Mouse (Mus musculus): ENCODE data around the gene Aip. TPM values are rescaled to one million over a fixed set of nuclear protein-coding genes. Genes with fewer than 3 reads are reported as not detected.
"Not testable (repeated sequence)": the region's sequence is repeated elsewhere in the genome, so short reads cannot be mapped to it uniquely, and the experiment has no call there.

Aip gene
- total and polyA plus RNA-seq, 3 experiments: 22.3 to 86.6 (median 39.9) TPM

GRCm38 (mm10) chr19:4137913-4138312, 12.3 kb upstream of the Aip start:
- ATAC-seq (ENCODE audit: extremely low read depth, insufficient number of reproducible peaks, low FRiP score, poor library complexity, severe bottlenecking) (no peak), DNase-seq (ENCODE audit: low spot score) (no peak)
- no peak overlapping the region for H3K4me3 ChIP-seq (ENCODE audit: low read depth, low read length)
- H3K4me1 ChIP-seq (ENCODE audit: insufficient read depth, low read depth, low read length): peaks cover 16% of the 10 kb centered on the region
- H3K9me3 ChIP-seq (replicated peaks): no peaks in the 10 kb centered on the region
- H3K27me3 ChIP-seq (ENCODE audit: insufficient read depth, low read length): peaks cover 45% of the 10 kb centered on the region
- TF ChIP-seq GATA2 (IDR thresholded peaks at IDR 0.05; ENCODE audit: borderline replicate concordance, low read depth, low read length): no peak
- TF ChIP-seq CTCF (IDR thresholded peaks at IDR 0.05; ENCODE audit: low read depth, low read length): no peak
- no peak for TF ChIP-seq GATA1 (IDR thresholded peaks at IDR 0.05; ENCODE audit: borderline replicate concordance, low read length)
- TF ChIP-seq TAL1 (conservative IDR thresholded peaks at IDR 0.05; ENCODE audit: low read depth, low read length): no peak
- no peak for TF ChIP-seq POLR2AphosphoS5 (IDR thresholded peaks at IDR 0.05; ENCODE audit: insufficient replicate concordance, low read depth, low read length)
- H3K36me3 ChIP-seq (replicated peaks): peaks cover 4% of the 10 kb centered on the region

DNA sequence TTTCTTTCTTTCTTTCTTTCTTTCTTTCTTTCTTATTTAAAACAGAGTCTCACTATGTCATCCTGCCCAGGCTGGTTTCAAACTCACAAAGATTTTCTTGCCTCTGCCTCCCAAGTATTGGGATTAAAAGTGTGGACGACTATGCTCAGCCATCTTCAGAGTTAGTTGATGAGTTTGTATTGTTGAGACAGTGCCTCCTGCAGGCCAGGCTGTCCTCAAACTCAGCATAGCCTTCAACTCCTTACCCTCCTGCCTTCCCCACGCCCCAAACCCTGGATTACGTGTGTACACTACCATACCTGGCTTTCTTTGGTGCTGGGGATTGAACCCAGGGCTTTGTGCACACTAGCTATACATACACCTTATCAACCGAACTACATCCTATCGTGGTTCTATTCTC, 10.8 kb upstream of the Aip start:
- H3K36me3 ChIP-seq (replicated peaks): peaks cover 19% of the 10 kb centered on the region
- TF ChIP-seq TAL1 (conservative IDR thresholded peaks at IDR 0.05; ENCODE audit: low read depth, low read length) (no peak), POLR2AphosphoS5 (IDR thresholded peaks at IDR 0.05; ENCODE audit: insufficient replicate concordance, low read depth, low read length) (no peak), GATA2 (IDR thresholded peaks at IDR 0.05; ENCODE audit: borderline replicate concordance, low read depth, low read length) (no peak), GATA1 (IDR thresholded peaks at IDR 0.05; ENCODE audit: borderline replicate concordance, low read length) (no peak), CTCF (IDR thresholded peaks at IDR 0.05; ENCODE audit: low read depth, low read length) (no peak)
- peaks cover 36% of the 10 kb centered on the region for H3K27me3 ChIP-seq (ENCODE audit: insufficient read depth, low read length)
- H3K9me3 ChIP-seq (replicated peaks): no peaks in the 10 kb centered on the region
- ATAC-seq (ENCODE audit: extremely low read depth, insufficient number of reproducible peaks, low FRiP score, poor library complexity, severe bottlenecking) (no peak), DNase-seq (ENCODE audit: low spot score) (no peak)
- H3K4me3 ChIP-seq (ENCODE audit: low read depth, low read length): no peak overlapping the region
- peaks cover 11% of the 10 kb centered on the region for H3K4me1 ChIP-seq (ENCODE audit: insufficient read depth, low read depth, low read length)

DNA sequence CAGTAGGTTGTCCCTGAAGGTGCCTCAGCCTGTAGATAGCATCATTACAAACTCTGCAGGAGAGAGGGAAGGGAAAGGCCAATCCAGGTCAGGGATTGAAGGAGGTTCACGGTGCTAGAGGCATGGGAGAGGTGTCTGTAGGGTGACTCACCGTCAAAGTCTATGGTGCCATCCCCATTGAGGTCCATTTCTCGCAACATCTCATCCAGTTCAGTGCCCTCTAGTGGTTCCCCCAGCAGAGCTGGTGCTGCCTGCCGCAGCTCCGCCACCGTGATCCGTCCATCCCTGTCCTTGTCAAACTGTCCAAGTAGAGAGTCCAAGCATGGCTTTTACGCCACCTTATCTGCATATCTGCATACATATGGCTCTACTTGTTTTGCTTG, 10.3 kb upstream of the Aip start:
- peaks cover 16% of the 10 kb centered on the region for H3K4me1 ChIP-seq (ENCODE audit: insufficient read depth, low read depth, low read length)
- not testable (repeated sequence) for ATAC-seq (ENCODE audit: extremely low read depth, insufficient number of reproducible peaks, low FRiP score, poor library complexity, severe bottlenecking); H3K4me3 ChIP-seq (ENCODE audit: low read depth, low read length); DNase-seq (ENCODE audit: low spot score); H3K9me3 ChIP-seq (replicated peaks)
- peaks cover 24% of the 10 kb centered on the region for H3K36me3 ChIP-seq (replicated peaks)
- peaks cover 32% of the 10 kb centered on the region for H3K27me3 ChIP-seq (ENCODE audit: insufficient read depth, low read length)

DNA sequence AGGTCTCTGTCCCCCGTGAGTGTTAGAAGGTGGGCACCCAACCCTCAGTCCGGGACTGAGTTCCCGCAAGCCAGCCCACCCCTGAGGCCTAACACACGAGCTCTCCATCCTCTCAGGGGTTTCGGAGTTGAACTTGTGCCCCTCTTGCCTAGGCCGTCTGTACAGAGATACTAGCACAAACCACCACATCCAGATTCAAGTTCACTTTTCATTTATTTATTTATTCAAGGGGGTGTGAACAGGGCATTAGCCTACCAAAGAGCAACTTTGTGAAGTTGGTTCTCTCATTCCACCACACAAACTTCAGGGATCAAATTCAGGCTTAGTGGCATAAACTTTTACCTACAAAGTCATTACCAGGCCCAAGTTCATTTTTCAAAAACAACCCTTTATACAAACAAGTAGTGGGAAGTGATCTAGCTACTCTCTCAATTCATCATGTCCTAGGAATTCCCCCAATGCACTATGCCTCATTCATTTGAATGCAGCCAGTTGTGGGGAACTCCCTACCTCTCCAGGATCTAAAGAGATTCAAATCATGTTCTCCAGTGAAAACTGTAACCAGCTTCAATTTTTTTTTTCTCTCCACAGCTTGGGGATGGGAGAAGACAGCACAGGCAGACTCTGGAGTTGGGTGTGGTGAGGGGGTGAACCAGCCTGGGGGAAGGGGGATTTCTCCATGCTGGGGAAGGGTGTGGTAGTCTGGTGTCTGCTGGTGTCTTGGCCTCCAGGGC, 9.7 kb upstream of the Aip start:
- DNase-seq (ENCODE audit: low spot score); ATAC-seq (ENCODE audit: extremely low read depth, insufficient number of reproducible peaks, low FRiP score, poor library complexity, severe bottlenecking); H3K4me3 ChIP-seq (ENCODE audit: low read depth, low read length); H3K9me3 ChIP-seq (replicated peaks): not testable (repeated sequence)
- Histone ChIP-seq H3K36me3 (replicated peaks) (peaks cover 29% of the 10 kb centered on the region), H3K27me3 (ENCODE audit: insufficient read depth, low read length) (peaks cover 27% of the 10 kb centered on the region), H3K4me1 (ENCODE audit: insufficient read depth, low read depth, low read length) (peaks cover 21% of the 10 kb centered on the region)

DNA sequence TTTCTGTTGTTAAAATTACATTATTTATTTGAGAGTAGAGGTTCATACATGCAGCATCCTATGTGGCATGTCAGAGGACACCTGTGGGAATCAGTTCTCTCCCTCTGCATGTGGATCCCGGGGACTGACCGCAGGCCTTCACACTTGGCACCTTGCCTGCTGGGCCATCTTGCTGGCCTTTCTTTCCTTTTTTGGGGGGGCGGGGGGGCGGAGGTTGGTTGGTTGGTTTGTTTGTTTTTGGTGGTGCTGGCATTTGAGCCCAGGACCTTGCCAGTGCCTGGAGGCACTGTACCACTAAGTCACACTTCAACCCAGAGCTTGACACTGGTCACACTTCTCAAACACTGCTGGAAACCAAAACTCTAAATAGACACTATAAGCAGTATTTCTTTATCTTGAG, 8.7 kb upstream of the Aip start:
- Histone ChIP-seq H3K27me3 (ENCODE audit: insufficient read depth, low read length) (peaks cover 16% of the 10 kb centered on the region), H3K9me3 (replicated peaks) (no peaks in the 10 kb centered on the region), H3K4me1 (ENCODE audit: insufficient read depth, low read depth, low read length) (peaks cover 21% of the 10 kb centered on the region), H3K36me3 (replicated peaks) (peaks cover 40% of the 10 kb centered on the region), H3K4me3 (ENCODE audit: low read depth, low read length) (no peak overlapping the region)
- ATAC-seq (ENCODE audit: extremely low read depth, insufficient number of reproducible peaks, low FRiP score, poor library complexity, severe bottlenecking) (no peak), DNase-seq (ENCODE audit: low spot score) (no peak)
- no peak for TF ChIP-seq POLR2AphosphoS5 (IDR thresholded peaks at IDR 0.05; ENCODE audit: insufficient replicate concordance, low read depth, low read length)
- TF ChIP-seq GATA1 (IDR thresholded peaks at IDR 0.05; ENCODE audit: borderline replicate concordance, low read length): no peak
- no peak for TF ChIP-seq GATA2 (IDR thresholded peaks at IDR 0.05; ENCODE audit: borderline replicate concordance, low read depth, low read length)
- no peak for TF ChIP-seq TAL1 (conservative IDR thresholded peaks at IDR 0.05; ENCODE audit: low read depth, low read length)
- no peak for TF ChIP-seq CTCF (IDR thresholded peaks at IDR 0.05; ENCODE audit: low read depth, low read length)

DNA sequence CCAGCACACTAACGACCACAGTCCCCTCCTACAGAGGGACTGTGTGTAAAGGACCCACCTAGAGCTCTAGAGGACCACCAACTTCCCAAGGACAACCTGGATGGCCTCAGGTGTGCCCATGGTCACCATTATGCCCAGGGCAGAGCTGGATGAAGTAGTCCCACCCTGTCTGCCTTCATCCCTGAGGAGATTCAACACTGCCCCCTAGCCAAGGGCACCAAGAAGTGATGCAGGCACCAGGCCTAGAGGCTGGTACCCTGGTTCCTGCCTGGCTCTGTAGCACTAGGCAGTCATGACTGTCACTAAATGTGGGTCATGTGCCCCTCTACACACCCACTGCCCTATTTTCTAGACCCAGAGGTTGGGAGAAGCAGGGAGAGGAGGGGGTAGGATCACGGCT, 6.1 kb upstream of the Aip start:
- H3K9me3 ChIP-seq (replicated peaks): no peaks in the 10 kb centered on the region
- no peak for DNase-seq (ENCODE audit: low spot score)
- no peak overlapping the region for H3K4me3 ChIP-seq (ENCODE audit: low read depth, low read length)
- peaks cover 28% of the 10 kb centered on the region for H3K4me1 ChIP-seq (ENCODE audit: insufficient read depth, low read depth, low read length)
- no peak for TF ChIP-seq GATA1 (IDR thresholded peaks at IDR 0.05; ENCODE audit: borderline replicate concordance, low read length)
- no peak for TF ChIP-seq CTCF (IDR thresholded peaks at IDR 0.05; ENCODE audit: low read depth, low read length)
- no peak for TF ChIP-seq TAL1 (conservative IDR thresholded peaks at IDR 0.05; ENCODE audit: low read depth, low read length)
- TF ChIP-seq GATA2 (IDR thresholded peaks at IDR 0.05; ENCODE audit: borderline replicate concordance, low read depth, low read length): no peak
- TF ChIP-seq POLR2AphosphoS5 (IDR thresholded peaks at IDR 0.05; ENCODE audit: insufficient replicate concordance, low read depth, low read length): no peak
- peaks cover 62% of the 10 kb centered on the region for H3K36me3 ChIP-seq (replicated peaks)
- ATAC-seq (ENCODE audit: extremely low read depth, insufficient number of reproducible peaks, low FRiP score, poor library complexity, severe bottlenecking): no peak
- no peaks in the 10 kb centered on the region for H3K27me3 ChIP-seq (ENCODE audit: insufficient read depth, low read length)

- peaks cover 32% of the 10 kb centered on the region for H3K4me1 ChIP-seq (ENCODE audit: insufficient read depth, low read depth, low read length)
- H3K9me3 ChIP-seq (replicated peaks): no peaks in the 10 kb centered on the region
- ATAC-seq (ENCODE audit: extremely low read depth, insufficient number of reproducible peaks, low FRiP score, poor library complexity, severe bottlenecking) (no peak), DNase-seq (ENCODE audit: low spot score) (no peak)
- no peak overlapping the region; the same call in 1 of the 2 replicates for H3K4me3 ChIP-seq (ENCODE audit: low read depth, low read length)
- peaks cover 62% of the 10 kb centered on the region for H3K36me3 ChIP-seq (replicated peaks)
- TF ChIP-seq POLR2AphosphoS5 (IDR thresholded peaks at IDR 0.05; ENCODE audit: insufficient replicate concordance, low read depth, low read length) (no peak), CTCF (IDR thresholded peaks at IDR 0.05; ENCODE audit: low read depth, low read length) (no peak), TAL1 (conservative IDR thresholded peaks at IDR 0.05; ENCODE audit: low read depth, low read length) (no peak), GATA1 (IDR thresholded peaks at IDR 0.05; ENCODE audit: borderline replicate concordance, low read length) (no peak), GATA2 (IDR thresholded peaks at IDR 0.05; ENCODE audit: borderline replicate concordance, low read depth, low read length) (no peak)
- H3K27me3 ChIP-seq (ENCODE audit: insufficient read depth, low read length): no peaks in the 10 kb centered on the region
Observed at GRCm38 (mm10) chr19:4131075-4131474, 5.4 kb upstream of the Aip start.
